Mouse (Mus musculus) regulatory T cell (primary cell): ENCODE data around the gene Muc5b.

Experiments
- in situ Hi-C: fragments of 300-600 bp; cut with MboI, MseI; formaldehyde crosslinking; loops from one replicate; pipeline ENCODE4 v1.15.1; 2025; ENCODE audit warnings: high pct_unique_total_duplicates

The Muc5b gene

GRCm38 (mm10) chr7:141838779-141839178, at the start of gene Muc5b:
Muc5b (plus strand) TSS chr7:141839070.
- in situ Hi-C loops: no loop called here

GRCm38 (mm10) chr7:141794251-141794650, 44.6 kb upstream of the Muc5b start:
- in situ Hi-C loops: loop anchor here (25.0 kb wide), 1 partner anchor 1143 kb away; the partner anchor contains the start of gene Th

GRCm38 (mm10) chr7:141803206-141803605, 35.7 kb upstream of the Muc5b start:
- in situ Hi-C loops: loop anchor here (10.0 kb wide), 1 partner anchor 1972 kb away; no protein-coding TSS in a partner anchor

- in situ Hi-C loops: loop anchor here (10.0 kb wide), 1 partner anchor 1969 kb away; no protein-coding TSS in a partner anchor
Observed at GRCm38 (mm10) chr7:141805384-141805783, 33.5 kb upstream of the Muc5b start.

GRCm38 (mm10) chr7:141807823-141808222, 31.0 kb upstream of the Muc5b start:
- in situ Hi-C loops: loop anchor here (10.0 kb wide), 1 partner anchor 1967 kb away; no protein-coding TSS in a partner anchor

GRCm38 (mm10) chr7:141809933-141810332, 28.9 kb upstream of the Muc5b start:
- in situ Hi-C loops: loop anchor here (10.0 kb wide), 1 partner anchor 1965 kb away; no protein-coding TSS in a partner anchor

GRCm38 (mm10) chr7:141813321-141813720, 25.5 kb upstream of the Muc5b start:
- in situ Hi-C loops: no loop called here

GRCm38 (mm10) chr7:141815361-141815760, 23.5 kb upstream of the Muc5b start:
- in situ Hi-C loops: no loop called here

- in situ Hi-C loops: no loop called here
Observed at GRCm38 (mm10) chr7:141817355-141818075, 21.4 kb upstream of the Muc5b start.

GRCm38 (mm10) chr7:141818267-141818666, 20.6 kb upstream of the Muc5b start:
- in situ Hi-C loops: no loop called here

- in situ Hi-C loops: no loop called here
Observed at GRCm38 (mm10) chr7:141822582-141823261, 16.1 kb upstream of the Muc5b start.

GRCm38 (mm10) chr7:141823699-141824098, 15.2 kb upstream of the Muc5b start:
- in situ Hi-C loops: no loop called here

- in situ Hi-C loops: no loop called here
Observed at GRCm38 (mm10) chr7:141824398-141824797, 14.5 kb upstream of the Muc5b start.

GRCm38 (mm10) chr7:141835941-141836340, 2.9 kb upstream of the Muc5b start:
- in situ Hi-C loops: no loop called here

- in situ Hi-C loops: no loop called here
Observed at GRCm38 (mm10) chr7:141836423-141836822, 2.4 kb upstream of the Muc5b start.

- in situ Hi-C loops: no loop called here
Observed at GRCm38 (mm10) chr7:141840354-141840753, 1.5 kb downstream of the Muc5b start.

GRCm38 (mm10) chr7:141861046-141861445, 22.2 kb downstream of the Muc5b start:
- in situ Hi-C loops: no loop called here

- in situ Hi-C loops: no loop called here
Observed at GRCm38 (mm10) chr7:141869644-141870043, 30.8 kb downstream of the Muc5b start.

GRCm38 (mm10) chr7:141870553-141870952, 31.7 kb downstream of the Muc5b start:
- in situ Hi-C loops: no loop called here

- in situ Hi-C loops: loop anchor here (25.0 kb wide), 1 partner anchor 388 kb away; the partner anchor contains the start of genes Polr2l and Tspan4
Observed at GRCm38 (mm10) chr7:141874891-141875290, 36.0 kb downstream of the Muc5b start.

- in situ Hi-C loops: loop anchor here (25.0 kb wide), 1 partner anchor 392 kb away; the partner anchor contains the start of genes Polr2l and Tspan4
Observed at GRCm38 (mm10) chr7:141878813-141879212, 39.9 kb downstream of the Muc5b start.

- in situ Hi-C loops: loop anchor here (25.0 kb wide), 1 partner anchor 405 kb away; the partner anchor contains the start of genes Polr2l and Tspan4
Observed at GRCm38 (mm10) chr7:141892151-141892550, 53.3 kb downstream of the Muc5b start.
